16 mouse cellular contexts compared by ENCODE assay signal in the genomic region with DNA sequence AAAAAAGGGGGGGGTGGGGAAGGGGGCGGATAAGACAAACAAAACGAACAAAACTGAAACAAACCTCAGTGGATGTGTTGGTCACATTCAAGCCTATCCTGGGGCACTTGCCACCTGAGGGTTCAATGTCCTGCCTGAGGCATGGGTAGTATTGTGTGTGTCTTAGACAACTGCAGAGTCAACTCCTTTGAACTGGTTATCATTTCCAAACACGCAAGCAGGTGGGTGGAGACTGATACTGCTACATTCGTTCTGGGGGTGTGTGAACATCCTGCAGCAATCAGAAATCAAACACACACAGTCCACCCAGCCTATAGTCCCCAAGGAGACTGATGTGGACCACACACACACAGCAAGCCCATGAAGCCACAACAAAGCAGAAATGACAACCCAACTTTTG.
A peak's percentile ranks its signal among the peaks of the same experiment; 100 is the strongest.
DNase-seq lines count a peak whose midpoint lies in the region; ATAC-seq lines count a peak whose summit lies in the region.
"Had no signal": no experiment of that assay in that cellular context is flagged by ENCODE, and none has a peak within 500 bp of the region (broad histone marks: within the 10 kb centered on the region; RNA-seq: fewer than 3 reads in every experiment).

No protein-coding gene starts in this region.

- no peaks in the 10 kb centered on the region for H3K36me3 ChIP-seq in hindbrain, embryonic 10.5 days
- H3K36me3 ChIP-seq in hindbrain, embryonic 16.5 days (ENCODE audit: control insufficient read depth, insufficient read depth, low read length): no peaks in the 10 kb centered on the region
- no peaks in the 10 kb centered on the region for H3K36me3 ChIP-seq in embryonic facial prominence, embryonic 12.5 days
- H3K36me3 ChIP-seq in liver, embryonic 12.5 days: no peaks in the 10 kb centered on the region
- H3K36me3 ChIP-seq in stomach, embryonic 16.5 days (ENCODE audit: control insufficient read depth, insufficient read depth, low read length): no peaks in the 10 kb centered on the region
- H3K36me3 ChIP-seq: kidney, embryonic 15.5 days; lung, embryonic 15.5 days had no signal

- H3K9ac ChIP-seq in hindbrain, embryonic 16.5 days (ENCODE audit: low read depth, low read length): no peak overlapping the region
- no peak overlapping the region for H3K9ac ChIP-seq in embryonic facial prominence, embryonic 12.5 days
- no peak overlapping the region for H3K9ac ChIP-seq in liver, embryonic 12.5 days
- no peak overlapping the region for H3K9ac ChIP-seq in stomach, embryonic 16.5 days (ENCODE audit: low read length)
- H3K9ac ChIP-seq: kidney, embryonic 15.5 days; lung, embryonic 15.5 days had no signal

- H3K9me3 ChIP-seq in hindbrain, embryonic 10.5 days: no peaks in the 10 kb centered on the region
- H3K9me3 ChIP-seq in hindbrain, embryonic 16.5 days (ENCODE audit: control insufficient read depth, low read length): no peaks in the 10 kb centered on the region
- no peaks in the 10 kb centered on the region for H3K9me3 ChIP-seq in embryonic facial prominence, embryonic 12.5 days
- no peaks in the 10 kb centered on the region for H3K9me3 ChIP-seq in liver, embryonic 12.5 days (replicated peaks)
- no peaks in the 10 kb centered on the region for H3K9me3 ChIP-seq in stomach, embryonic 16.5 days (replicated peaks; ENCODE audit: control insufficient read depth, low read length)
- H3K9me3 ChIP-seq: kidney, embryonic 15.5 days; lung, embryonic 15.5 days had no signal

- ATAC-seq in hindbrain, embryonic 16.5 days: no peak
- ATAC-seq in embryonic facial prominence, embryonic 12.5 days (ENCODE audit: insufficient number of reproducible peaks, insufficient read depth, low FRiP score, low TSS enrichment): no peak
- peak; percentile 99 for ATAC-seq in liver, embryonic 12.5 days
- peak; percentile 58; the same call in 1 of the 2 replicates for ATAC-seq in stomach, embryonic 16.5 days (ENCODE audit: insufficient read depth, low FRiP score)
- ATAC-seq: midbrain, embryonic 16.5 days had no signal

- H3K27ac ChIP-seq in hindbrain, embryonic 10.5 days: 0 out of 2 replicates have a peak overlapping the region, but pooled peaks have one; percentile 47
- no peak overlapping the region for H3K27ac ChIP-seq in hindbrain, embryonic 16.5 days (ENCODE audit: low read depth, low read length)
- H3K27ac ChIP-seq in embryonic facial prominence, embryonic 12.5 days: 0 out of 2 replicates have a peak overlapping the region, but pooled peaks have one; percentile 41
- H3K27ac ChIP-seq in liver, embryonic 12.5 days: peak overlapping the region; percentile 39; the same call in 1 of the 2 replicates
- no peak overlapping the region for H3K27ac ChIP-seq in stomach, embryonic 16.5 days (ENCODE audit: low read length)
- H3K27ac ChIP-seq: kidney, embryonic 15.5 days; lung, embryonic 15.5 days; macrophage had no signal

- no peak overlapping the region for H3K4me2 ChIP-seq in hindbrain, embryonic 16.5 days (ENCODE audit: low read length)
- H3K4me2 ChIP-seq in embryonic facial prominence, embryonic 12.5 days (replicated peaks): no peak overlapping the region
- peak overlapping the region; percentile 17 for H3K4me2 ChIP-seq in liver, embryonic 12.5 days
- no peak overlapping the region for H3K4me2 ChIP-seq in stomach, embryonic 16.5 days (ENCODE audit: low read depth, low read length)
- H3K4me2 ChIP-seq: kidney, embryonic 15.5 days; lung, embryonic 15.5 days had no signal

- 63% methylated on average over 4 of the region's 4 CpGs for WGBS in hindbrain, embryonic 10.5 days
- WGBS in hindbrain, embryonic 16.5 days: 74% methylated on average over 4 of the region's 4 CpGs
- 41% methylated on average over 4 of the region's 4 CpGs for WGBS in embryonic facial prominence, embryonic 12.5 days
- 10% methylated on average over 3 of the region's 4 CpGs for WGBS in liver, embryonic 12.5 days (ENCODE audit: insufficient replicate concordance)
- 58% methylated on average over 4 of the region's 4 CpGs for WGBS in stomach, embryonic 16.5 days

- H3K4me3 ChIP-seq in hindbrain, embryonic 10.5 days: no peak overlapping the region
- H3K4me3 ChIP-seq in hindbrain, embryonic 16.5 days (ENCODE audit: low read length): no peak overlapping the region
- no peak overlapping the region for H3K4me3 ChIP-seq in embryonic facial prominence, embryonic 12.5 days
- no peak overlapping the region for H3K4me3 ChIP-seq in liver, embryonic 12.5 days
- H3K4me3 ChIP-seq in stomach, embryonic 16.5 days (replicated peaks; ENCODE audit: low read length): no peak overlapping the region
- H3K4me3 ChIP-seq: kidney, embryonic 15.5 days; lung, embryonic 15.5 days had no signal

- peaks cover 14% of the 10 kb centered on the region for H3K4me1 ChIP-seq in hindbrain, embryonic 10.5 days (replicated peaks)
- H3K4me1 ChIP-seq in hindbrain, embryonic 16.5 days (ENCODE audit: control insufficient read depth, insufficient read depth, low read depth, low read length): no peaks in the 10 kb centered on the region
- peaks cover 38% of the 10 kb centered on the region for H3K4me1 ChIP-seq in embryonic facial prominence, embryonic 12.5 days
- peaks cover 22% of the 10 kb centered on the region for H3K4me1 ChIP-seq in liver, embryonic 12.5 days
- H3K4me1 ChIP-seq in stomach, embryonic 16.5 days (ENCODE audit: control insufficient read depth, insufficient read depth, low read length): peaks cover 3% of the 10 kb centered on the region; the same call in 1 of the 2 replicates
- H3K4me1 ChIP-seq: lung, embryonic 15.5 days had no signal

- no peaks in the 10 kb centered on the region for H3K27me3 ChIP-seq in hindbrain, embryonic 10.5 days (ENCODE audit: insufficient read depth, poor library complexity, severe bottlenecking)
- H3K27me3 ChIP-seq in hindbrain, embryonic 16.5 days (replicated peaks; ENCODE audit: control insufficient read depth, insufficient read depth, low read length): no peaks in the 10 kb centered on the region
- no peaks in the 10 kb centered on the region for H3K27me3 ChIP-seq in embryonic facial prominence, embryonic 12.5 days
- H3K27me3 ChIP-seq in liver, embryonic 12.5 days (replicated peaks): no peaks in the 10 kb centered on the region
- H3K27me3 ChIP-seq in stomach, embryonic 16.5 days (ENCODE audit: control insufficient read depth, insufficient read depth, low read length): no peaks in the 10 kb centered on the region
- H3K27me3 ChIP-seq: kidney, embryonic 15.5 days; lung, embryonic 15.5 days had no signal

- DNase-seq in hindbrain, embryonic 10.5 days (ENCODE audit: low spot score): no peak
- no peak for DNase-seq in left cerebral cortex, postnatal 4 days
- DNase-seq in testis, postnatal 10 days (ENCODE audit: low spot score): no peak
- DNase-seq: cerebellum, adult 2 months; gastrocnemius, postnatal 10 days; heart, postnatal 4 days; layer of hippocampus, postnatal 36 days; thymus, postnatal 14 days had no signal

- intact Hi-C loops in left cerebral cortex, postnatal 4 days (cut with DNase I): no loop called here

Comparison
In these comparisons a context has a peak if more than half of its experiments do, and no peak if none do; other contexts are left out.
1. H3K27ac ChIP-seq: peak in hindbrain, embryonic 10.5 days (single experiment), embryonic facial prominence, embryonic 12.5 days (single experiment) and liver, embryonic 12.5 days (single experiment); none in hindbrain, embryonic 16.5 days (single experiment) and stomach, embryonic 16.5 days (single experiment).
2. ATAC-seq: peak in liver, embryonic 12.5 days (single experiment) and stomach, embryonic 16.5 days (single experiment); none in hindbrain, embryonic 16.5 days (single experiment) and embryonic facial prominence, embryonic 12.5 days (single experiment).